Mouse (Mus musculus): ENCODE measurements at regions not wholly inside any gene's neighbourhood (a gene's known extent, or its start where the extent isn't known, plus 50 kb on each side); places are given as distances from the start of the nearest gene placed in this dataset.

DNA sequence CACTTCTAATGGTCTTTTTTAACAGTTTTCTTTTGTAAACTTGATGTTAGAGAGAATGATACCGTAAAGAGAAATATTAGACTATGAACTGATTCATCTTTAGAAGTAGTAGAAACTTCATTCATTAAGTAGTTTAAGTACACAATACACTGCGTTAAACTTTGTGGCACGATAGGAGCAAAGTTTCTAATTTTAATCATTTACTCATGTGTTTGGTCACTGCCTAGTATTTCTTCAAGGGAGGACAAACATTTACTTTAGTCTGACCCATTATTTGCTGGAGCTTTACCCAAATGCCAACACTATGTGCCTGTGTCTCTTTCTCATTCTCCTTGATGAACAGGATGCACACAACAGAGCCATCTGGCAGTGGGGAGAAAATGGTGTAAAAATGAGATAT, 200.6 kb downstream of the Chm start:
- no peak for ATAC-seq (ENCODE audit: low FRiP score)
- DNase-seq (ENCODE audit: low spot score, missing footprints): no peak

DNA sequence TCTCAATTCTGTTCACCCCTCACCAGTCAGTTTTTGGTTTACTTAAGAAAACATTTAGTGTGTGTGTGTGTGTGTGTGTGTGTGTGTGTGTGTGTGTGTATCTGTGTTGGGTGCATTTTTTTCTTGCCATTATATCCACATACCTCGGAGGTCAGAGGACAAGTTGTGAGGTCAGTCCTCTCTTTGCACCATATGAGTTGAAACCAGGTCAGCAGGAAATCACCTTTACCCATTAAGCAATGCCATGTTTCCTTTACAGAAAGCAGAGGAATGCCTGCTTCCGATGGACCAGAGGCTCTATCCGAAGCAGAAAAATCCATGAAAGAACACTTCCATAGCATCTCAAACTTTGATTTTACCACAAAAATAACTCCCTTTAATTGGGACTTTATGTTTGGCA, 201.2 kb downstream of the Chm start:
- DNase-seq (ENCODE audit: low spot score, missing footprints) (no peak), ATAC-seq (ENCODE audit: low FRiP score) (no peak)
- H3K27ac ChIP-seq (ENCODE audit: low read depth, low read length): no peak overlapping the region
- no peaks in the 10 kb centered on the region for H3K4me1 ChIP-seq (ENCODE audit: control insufficient read depth, insufficient read depth, low read length)
- H3K36me3 ChIP-seq (ENCODE audit: control insufficient read depth, insufficient read depth, low read length): no peaks in the 10 kb centered on the region
- WGBS: 83% methylated on average over 3 of the region's 3 CpGs
- H3K4me2 ChIP-seq: no peak overlapping the region
- H3K9me3 ChIP-seq (ENCODE audit: control insufficient read depth, low read length): no peaks in the 10 kb centered on the region
- H3K4me3 ChIP-seq (ENCODE audit: low read depth, low read length): no peak overlapping the region
- H3K9ac ChIP-seq (ENCODE audit: low read length): no peak overlapping the region
- no peaks in the 10 kb centered on the region for H3K27me3 ChIP-seq (ENCODE audit: control insufficient read depth, insufficient read depth, low read length)

More for the DNA sequence above, 200.6 kb downstream of the Chm start:
- H3K36me3 ChIP-seq (ENCODE audit: control insufficient read depth, insufficient read depth, low read length): no peaks in the 10 kb centered on the region
- WGBS: 83% methylated on average over 3 of the region's 3 CpGs
- H3K4me2 ChIP-seq: no peak overlapping the region
- no peak overlapping the region for H3K9ac ChIP-seq (ENCODE audit: low read length)
- H3K9me3 ChIP-seq (ENCODE audit: control insufficient read depth, low read length): no peaks in the 10 kb centered on the region
- no peak overlapping the region for H3K27ac ChIP-seq (ENCODE audit: low read depth, low read length)
- H3K27me3 ChIP-seq (ENCODE audit: control insufficient read depth, insufficient read depth, low read length): no peaks in the 10 kb centered on the region
- H3K4me3 ChIP-seq (ENCODE audit: low read depth, low read length): no peak overlapping the region
- H3K4me1 ChIP-seq (ENCODE audit: control insufficient read depth, insufficient read depth, low read length): no peaks in the 10 kb centered on the region

DNA sequence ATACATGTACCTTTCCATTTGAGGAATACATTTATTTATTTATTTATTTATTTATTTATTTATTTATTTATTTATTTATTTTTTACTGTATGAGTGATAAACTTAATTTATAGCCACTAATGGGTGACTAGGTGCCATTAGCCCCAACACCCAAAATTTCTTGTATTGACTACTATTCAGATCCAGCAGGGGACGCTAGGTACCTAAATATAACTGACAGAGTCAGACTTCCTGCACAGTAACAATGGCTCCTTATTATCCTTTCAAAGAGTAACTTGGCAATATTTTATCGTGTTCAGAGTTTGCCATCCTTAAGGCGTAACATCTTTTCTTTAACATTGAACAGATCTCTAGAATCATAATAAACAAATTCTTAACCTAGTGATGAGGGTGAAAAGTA, 206.7 kb downstream of the Chm start:
- peak; percentile 83 for DNase-seq (ENCODE audit: low spot score, missing footprints)
- H3K27ac ChIP-seq (ENCODE audit: low read depth, low read length): no peak overlapping the region
- no peaks in the 10 kb centered on the region for H3K36me3 ChIP-seq (ENCODE audit: control insufficient read depth, insufficient read depth, low read length)
- no peak overlapping the region for H3K4me2 ChIP-seq
- H3K27me3 ChIP-seq (ENCODE audit: control insufficient read depth, insufficient read depth, low read length): no peaks in the 10 kb centered on the region
- H3K4me3 ChIP-seq (ENCODE audit: low read depth, low read length): no peak overlapping the region
- WGBS: 65% methylated on average over 3 of the region's 3 CpGs
- no peaks in the 10 kb centered on the region for H3K9me3 ChIP-seq (ENCODE audit: control insufficient read depth, low read length)
- no peak overlapping the region for H3K9ac ChIP-seq (ENCODE audit: low read length)
- no peak for ATAC-seq (ENCODE audit: low FRiP score)
- no peaks in the 10 kb centered on the region for H3K4me1 ChIP-seq (ENCODE audit: control insufficient read depth, insufficient read depth, low read length)

DNA sequence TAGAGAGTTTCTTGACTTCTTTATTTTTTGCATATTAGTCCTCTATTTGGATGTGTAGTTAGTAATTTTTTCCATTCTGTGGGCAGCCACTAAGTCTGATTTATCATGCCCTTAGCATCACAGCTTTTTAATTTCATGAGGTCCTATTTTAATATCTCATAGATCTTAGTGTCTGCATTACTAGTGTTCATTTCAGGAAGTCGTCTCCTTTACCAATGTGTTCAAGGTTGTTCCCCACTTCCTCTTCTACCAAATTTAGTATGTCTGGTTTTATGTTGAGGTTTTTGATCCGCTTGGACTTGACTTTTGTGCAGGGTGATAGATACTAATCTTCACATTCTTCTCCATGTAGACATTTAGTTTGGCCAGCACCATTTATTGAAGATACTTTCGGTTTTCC, 221.2 kb downstream of the Chm start:
- ATAC-seq (ENCODE audit: low FRiP score): no peak
- H3K9ac ChIP-seq (ENCODE audit: low read length): no peak overlapping the region
- DNase-seq (ENCODE audit: low spot score, missing footprints): no peak
- no peaks in the 10 kb centered on the region for H3K4me1 ChIP-seq (ENCODE audit: control insufficient read depth, insufficient read depth, low read length)
- no peak overlapping the region for H3K27ac ChIP-seq (ENCODE audit: low read depth, low read length)
- H3K4me3 ChIP-seq (ENCODE audit: low read depth, low read length): no peak overlapping the region
- 76% methylated on average over 3 of the region's 3 CpGs for WGBS
- H3K9me3 ChIP-seq (ENCODE audit: control insufficient read depth, low read length): no peaks in the 10 kb centered on the region
- H3K4me2 ChIP-seq: no peak overlapping the region
- H3K36me3 ChIP-seq (ENCODE audit: control insufficient read depth, insufficient read depth, low read length): no peaks in the 10 kb centered on the region
- no peaks in the 10 kb centered on the region for H3K27me3 ChIP-seq (ENCODE audit: control insufficient read depth, insufficient read depth, low read length)

DNA sequence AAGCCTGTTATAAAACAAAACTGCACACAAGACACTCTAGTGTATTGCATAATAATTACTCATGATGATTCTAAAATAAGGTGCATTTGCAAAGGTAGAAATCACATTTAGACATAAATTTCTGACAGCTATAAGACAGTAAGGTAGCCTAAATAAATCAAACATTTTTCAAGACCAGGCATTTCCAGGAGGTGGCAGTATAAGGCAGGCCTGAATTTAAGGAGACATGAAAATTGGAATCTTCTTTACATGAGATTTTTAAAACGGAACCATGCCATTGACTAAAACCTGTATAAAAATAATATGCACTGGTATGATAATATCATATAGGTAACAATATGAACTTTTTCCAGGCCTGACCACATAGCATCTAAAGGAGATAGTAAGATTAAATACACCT, 235.5 kb downstream of the Chm start:
- 71% methylated on average over 1 of the region's 1 CpGs for WGBS
- Histone ChIP-seq H3K36me3 (ENCODE audit: control insufficient read depth, insufficient read depth, low read length) (no peaks in the 10 kb centered on the region), H3K4me3 (ENCODE audit: low read depth, low read length) (no peak overlapping the region), H3K4me1 (ENCODE audit: control insufficient read depth, insufficient read depth, low read length) (no peaks in the 10 kb centered on the region), H3K9ac (ENCODE audit: low read length) (no peak overlapping the region), H3K27ac (ENCODE audit: low read depth, low read length) (no peak overlapping the region), H3K4me2 (no peak overlapping the region), H3K9me3 (ENCODE audit: control insufficient read depth, low read length) (no peaks in the 10 kb centered on the region), H3K27me3 (ENCODE audit: control insufficient read depth, insufficient read depth, low read length) (no peaks in the 10 kb centered on the region)
- DNase-seq (ENCODE audit: low spot score, missing footprints) (no peak), ATAC-seq (ENCODE audit: low FRiP score) (no peak)

DNA sequence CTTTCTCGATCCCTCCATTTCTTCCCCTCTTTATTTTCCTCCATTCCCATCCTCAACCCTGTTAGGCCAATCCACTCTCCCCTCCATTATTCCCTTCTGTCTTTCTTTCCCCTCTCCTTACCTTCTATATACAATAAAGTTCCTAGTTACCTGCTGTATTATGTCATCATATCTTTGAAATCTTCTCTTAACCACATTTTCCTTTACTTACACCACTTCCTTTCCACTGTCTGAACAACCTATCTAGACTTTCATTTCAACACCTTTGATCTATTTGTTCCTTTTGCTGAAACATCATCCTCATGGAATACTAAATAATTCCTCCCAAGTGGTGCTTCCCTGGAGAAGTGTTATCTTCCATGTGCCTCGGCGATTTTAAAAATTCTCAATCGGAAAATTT, 237.8 kb downstream of the Chm start:
- H3K4me2 ChIP-seq: no peak overlapping the region
- H3K36me3 ChIP-seq (ENCODE audit: control insufficient read depth, insufficient read depth, low read length): no peaks in the 10 kb centered on the region
- no peak for ATAC-seq (ENCODE audit: low FRiP score)
- H3K4me1 ChIP-seq (ENCODE audit: control insufficient read depth, insufficient read depth, low read length): no peaks in the 10 kb centered on the region
- no peaks in the 10 kb centered on the region for H3K27me3 ChIP-seq (ENCODE audit: control insufficient read depth, insufficient read depth, low read length)
- no peak overlapping the region for H3K4me3 ChIP-seq (ENCODE audit: low read depth, low read length)
- 87% methylated on average over 4 of the region's 4 CpGs for WGBS
- no peaks in the 10 kb centered on the region for H3K9me3 ChIP-seq (ENCODE audit: control insufficient read depth, low read length)
- no peak overlapping the region for H3K9ac ChIP-seq (ENCODE audit: low read length)
- no peak for DNase-seq (ENCODE audit: low spot score, missing footprints)
- H3K27ac ChIP-seq (ENCODE audit: low read depth, low read length): no peak overlapping the region

DNA sequence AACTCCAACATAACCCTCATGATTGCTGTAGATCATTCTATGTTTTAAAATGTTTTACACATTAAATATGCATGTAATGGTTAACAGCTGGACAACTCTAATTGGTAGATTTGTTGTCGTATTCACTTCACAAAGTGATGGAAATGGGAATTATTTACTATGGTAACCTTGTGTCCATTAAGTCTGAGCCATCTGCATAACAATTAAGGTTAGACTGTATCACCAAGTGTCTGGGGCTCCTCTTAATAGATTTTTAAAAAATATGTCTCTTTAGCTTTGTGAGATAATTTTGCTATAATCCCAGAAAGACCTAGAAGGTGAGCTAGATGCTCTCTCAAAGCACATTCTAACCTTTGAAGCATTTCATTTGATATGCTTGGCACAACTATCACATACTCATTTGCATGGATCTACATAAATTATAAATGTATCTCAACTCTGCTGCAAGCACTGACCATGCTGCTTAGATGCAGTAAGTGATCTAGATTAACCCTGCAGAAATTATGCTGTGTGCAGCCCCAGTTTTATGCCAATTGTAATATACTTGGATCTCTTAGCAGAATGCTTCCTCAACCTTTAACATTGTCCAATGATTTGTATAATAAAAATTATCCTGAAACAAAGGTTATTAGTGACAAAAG, 227.2 kb upstream of the Pof1b start:
- no peaks in the 10 kb centered on the region for H3K4me1 ChIP-seq (ENCODE audit: control insufficient read depth, insufficient read depth, low read length)
- no peak overlapping the region for H3K27ac ChIP-seq (ENCODE audit: low read depth, low read length)
- 66% methylated on average over 1 of the region's 1 CpGs for WGBS
- no peak overlapping the region for H3K4me2 ChIP-seq
- H3K4me3 ChIP-seq (ENCODE audit: low read depth, low read length): no peak overlapping the region
- no peak for DNase-seq (ENCODE audit: low spot score, missing footprints)
- H3K27me3 ChIP-seq (ENCODE audit: control insufficient read depth, insufficient read depth, low read length): no peaks in the 10 kb centered on the region
- ATAC-seq (ENCODE audit: low FRiP score): peak; percentile 62
- no peaks in the 10 kb centered on the region for H3K36me3 ChIP-seq (ENCODE audit: control insufficient read depth, insufficient read depth, low read length)
- no peaks in the 10 kb centered on the region for H3K9me3 ChIP-seq (ENCODE audit: control insufficient read depth, low read length)
- H3K9ac ChIP-seq (ENCODE audit: low read length): no peak overlapping the region

DNA sequence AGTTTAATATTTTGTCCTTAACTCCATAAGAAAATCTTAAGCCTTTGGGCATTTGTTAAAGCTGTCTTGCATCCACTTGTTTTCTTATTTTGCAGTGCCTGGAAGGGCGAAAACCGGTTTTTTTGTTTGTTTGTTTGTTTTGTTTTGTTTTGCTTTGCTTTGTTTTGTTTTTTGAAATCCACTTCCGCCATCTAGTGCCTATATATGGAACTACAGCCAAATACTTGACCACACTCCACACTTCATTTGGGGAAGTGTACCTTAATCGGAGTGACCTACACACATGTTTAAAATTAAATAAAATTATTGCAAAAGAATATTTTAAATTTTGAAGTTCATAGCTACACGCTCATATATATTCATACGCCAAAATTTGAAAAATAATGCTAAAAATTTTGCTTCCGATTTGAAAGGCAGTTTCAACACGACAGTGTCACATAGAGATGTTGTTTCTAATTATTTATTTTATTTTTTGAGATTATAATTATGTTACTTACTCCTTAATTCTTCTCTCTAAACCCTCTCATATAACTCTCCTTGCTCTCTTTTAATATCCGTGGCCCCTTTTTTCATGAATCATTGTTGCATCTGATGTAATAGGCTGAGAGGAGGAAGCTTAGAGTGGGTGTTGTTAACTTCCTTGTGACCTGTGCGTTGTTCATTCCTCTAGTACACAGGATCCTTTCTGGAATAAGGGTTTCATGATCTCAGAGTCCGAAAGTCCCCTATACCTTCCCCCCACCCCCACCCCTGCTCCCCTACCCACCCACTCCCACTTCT, 205.4 kb upstream of the Pof1b start:
- WGBS: 46% methylated on average over 11 of the region's 11 CpGs
- ATAC-seq (ENCODE audit: low FRiP score): no peak
- DNase-seq (ENCODE audit: low spot score, missing footprints): peak; percentile 87

DNA sequence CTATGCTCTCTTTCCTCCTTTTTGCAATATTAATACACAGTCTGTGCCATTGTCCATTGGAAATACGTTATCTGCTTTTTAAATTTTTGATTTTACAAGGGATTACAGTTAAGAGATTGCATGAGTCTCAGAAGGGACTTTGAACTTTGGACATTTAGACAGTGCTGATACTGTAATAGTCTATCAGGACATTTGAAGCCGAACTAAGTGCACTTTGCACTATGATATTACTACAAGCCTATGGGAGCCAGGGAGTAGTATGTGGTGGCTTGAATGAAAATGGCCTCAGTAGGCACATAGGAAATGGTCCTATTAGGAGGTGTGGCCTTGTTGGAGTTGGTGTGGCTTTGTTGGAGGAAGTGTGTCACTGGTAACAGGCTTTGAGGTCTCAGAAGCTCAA, 188.1 kb upstream of the Pof1b start:
- 86% methylated on average over 2 of the region's 2 CpGs for WGBS
- no peak for DNase-seq (ENCODE audit: low spot score, missing footprints)
- H3K27me3 ChIP-seq (ENCODE audit: control insufficient read depth, insufficient read depth, low read length): no peaks in the 10 kb centered on the region
- no peak overlapping the region for H3K9ac ChIP-seq (ENCODE audit: low read length)
- H3K4me3 ChIP-seq (ENCODE audit: low read depth, low read length): no peak overlapping the region
- ATAC-seq (ENCODE audit: low FRiP score): no peak
- H3K4me1 ChIP-seq (ENCODE audit: control insufficient read depth, insufficient read depth, low read length): no peaks in the 10 kb centered on the region
- no peak overlapping the region for H3K27ac ChIP-seq (ENCODE audit: low read depth, low read length)
- no peak overlapping the region for H3K4me2 ChIP-seq
- H3K9me3 ChIP-seq (ENCODE audit: control insufficient read depth, low read length): no peaks in the 10 kb centered on the region
- H3K36me3 ChIP-seq (ENCODE audit: control insufficient read depth, insufficient read depth, low read length): no peaks in the 10 kb centered on the region

More for the DNA sequence above, 205.4 kb upstream of the Pof1b start:
- Histone ChIP-seq H3K4me3 (ENCODE audit: low read depth, low read length) (no peak overlapping the region), H3K27ac (ENCODE audit: low read depth, low read length) (no peak overlapping the region), H3K27me3 (ENCODE audit: control insufficient read depth, insufficient read depth, low read length) (no peaks in the 10 kb centered on the region), H3K36me3 (ENCODE audit: control insufficient read depth, insufficient read depth, low read length) (no peaks in the 10 kb centered on the region), H3K4me2 (no peak overlapping the region), H3K9ac (ENCODE audit: low read length) (no peak overlapping the region), H3K9me3 (ENCODE audit: control insufficient read depth, low read length) (no peaks in the 10 kb centered on the region), H3K4me1 (ENCODE audit: control insufficient read depth, insufficient read depth, low read length) (no peaks in the 10 kb centered on the region)
